Mouse (Mus musculus): ENCODE measurements around the gene Dram1. TPM values are rescaled to one million over a fixed set of nuclear protein-coding genes. Genes with fewer than 3 reads are reported as not detected.

The Dram1 gene
- total RNA-seq, 2 experiments from 2014 or later = 11.8 to 19.0 TPM

- ATAC-seq (replicated peaks; ENCODE audit: low FRiP score, poor library complexity, severe bottlenecking) = no peak
Observed at GRCm38 (mm10) chr10:88356114-88356982, 22.5 kb downstream of the Dram1 start.

- ATAC-seq (replicated peaks; ENCODE audit: low FRiP score, poor library complexity, severe bottlenecking) = no peak
Observed at GRCm38 (mm10) chr10:88354599-88354998, 24.3 kb downstream of the Dram1 start.

GRCm38 (mm10) chr10:88352549-88352948, 26.3 kb downstream of the Dram1 start:
- no peak for ATAC-seq (replicated peaks; ENCODE audit: low FRiP score, poor library complexity, severe bottlenecking)

- ATAC-seq (replicated peaks; ENCODE audit: low FRiP score, poor library complexity, severe bottlenecking) = no peak
Observed at GRCm38 (mm10) chr10:88351411-88352103, 27.3 kb downstream of the Dram1 start.

DNA sequence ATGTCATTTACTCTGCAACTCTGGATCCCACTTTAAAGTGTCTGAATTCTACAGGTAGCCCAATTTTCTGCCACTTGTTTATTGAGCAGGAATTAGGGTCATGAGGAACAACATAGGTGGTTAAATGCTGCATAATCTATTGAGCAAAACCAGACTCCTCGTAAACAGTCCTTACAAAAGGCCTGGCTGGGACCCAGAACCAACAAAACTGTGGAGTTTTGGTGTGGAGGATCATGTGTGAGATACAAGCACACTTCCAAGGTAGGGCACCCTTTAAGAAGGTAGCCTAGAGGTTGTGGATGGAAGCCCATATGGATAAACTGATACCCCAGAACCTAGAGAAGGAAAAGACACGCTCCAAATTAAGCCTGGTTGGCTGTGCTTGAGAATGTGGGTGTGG, 28.2 kb downstream of the Dram1 start:
- no peak for ATAC-seq (replicated peaks; ENCODE audit: low FRiP score, poor library complexity, severe bottlenecking)

- no peak for ATAC-seq (replicated peaks; ENCODE audit: low FRiP score, poor library complexity, severe bottlenecking)
Observed at GRCm38 (mm10) chr10:88349800-88350199, 29.1 kb downstream of the Dram1 start.

- ATAC-seq (replicated peaks; ENCODE audit: low FRiP score, poor library complexity, severe bottlenecking) = no peak
Observed at GRCm38 (mm10) chr10:88346454-88347245, 32.2 kb downstream of the Dram1 start.

DNA sequence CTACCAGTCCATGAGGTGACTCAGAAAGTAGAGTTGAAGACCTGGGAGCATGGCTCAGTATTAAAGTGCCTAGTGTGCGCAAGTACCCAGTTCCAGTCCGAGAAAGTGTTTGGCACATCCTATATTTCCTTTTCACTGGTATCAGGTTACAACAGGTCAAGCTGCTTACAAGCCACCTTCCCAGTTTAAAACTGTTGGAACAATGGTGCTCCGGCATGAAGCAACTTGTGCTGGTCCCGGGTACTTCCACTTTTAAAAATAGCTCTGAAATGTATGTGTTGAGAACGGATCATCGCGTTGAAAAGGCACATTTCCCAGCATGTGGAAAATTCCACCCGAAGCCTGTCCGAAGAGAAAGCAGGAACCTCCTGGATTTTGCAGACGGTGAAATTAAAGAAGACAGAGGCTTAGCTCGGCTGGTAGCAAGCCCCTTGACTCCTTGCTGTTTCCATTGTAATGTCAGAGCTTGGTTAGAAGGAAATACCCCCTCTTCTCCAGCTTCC, 32.9 kb downstream of the Dram1 start:
- ATAC-seq (replicated peaks; ENCODE audit: low FRiP score, poor library complexity, severe bottlenecking) = no peak

DNA sequence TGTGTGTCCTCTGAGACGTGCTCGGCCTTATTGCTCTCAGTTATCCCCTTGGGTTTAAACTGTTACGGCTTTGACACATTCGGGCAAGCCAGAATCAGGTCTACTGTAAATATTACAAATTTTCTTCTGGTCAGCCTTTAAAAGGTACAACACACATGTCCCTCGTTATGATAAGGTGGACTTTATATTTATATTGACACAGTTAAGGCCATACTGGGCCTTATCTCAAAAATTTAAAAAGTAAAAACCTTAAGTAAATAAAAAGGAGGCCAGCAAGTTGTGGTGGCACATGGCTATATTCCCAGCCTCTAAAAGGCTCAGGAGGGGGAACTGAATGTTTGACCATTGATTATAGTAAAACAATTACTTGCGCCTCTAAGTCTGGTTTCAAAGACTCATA, 37.5 kb downstream of the Dram1 start:
- ATAC-seq (replicated peaks; ENCODE audit: low FRiP score, poor library complexity, severe bottlenecking) = no peak

DNA sequence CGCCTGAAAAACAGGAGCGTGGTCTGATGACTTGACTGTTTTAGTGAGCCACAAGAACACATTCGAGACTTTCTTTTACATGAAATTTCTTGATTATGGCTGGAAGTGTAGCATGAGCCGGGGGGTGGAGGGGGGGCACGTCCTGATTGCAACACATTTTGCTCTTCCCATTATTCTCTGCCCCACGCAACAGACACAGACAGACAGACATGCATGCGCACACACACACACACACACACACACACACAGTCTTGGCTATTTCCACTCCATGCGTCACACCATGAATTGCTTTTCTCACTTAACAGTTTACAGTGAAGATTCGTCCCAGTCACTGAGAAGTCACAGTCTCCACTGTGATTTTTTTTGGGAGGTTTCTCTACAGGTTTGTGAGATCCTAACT, 38.2 kb downstream of the Dram1 start:
- no peak for ATAC-seq (replicated peaks; ENCODE audit: low FRiP score, poor library complexity, severe bottlenecking)

DNA sequence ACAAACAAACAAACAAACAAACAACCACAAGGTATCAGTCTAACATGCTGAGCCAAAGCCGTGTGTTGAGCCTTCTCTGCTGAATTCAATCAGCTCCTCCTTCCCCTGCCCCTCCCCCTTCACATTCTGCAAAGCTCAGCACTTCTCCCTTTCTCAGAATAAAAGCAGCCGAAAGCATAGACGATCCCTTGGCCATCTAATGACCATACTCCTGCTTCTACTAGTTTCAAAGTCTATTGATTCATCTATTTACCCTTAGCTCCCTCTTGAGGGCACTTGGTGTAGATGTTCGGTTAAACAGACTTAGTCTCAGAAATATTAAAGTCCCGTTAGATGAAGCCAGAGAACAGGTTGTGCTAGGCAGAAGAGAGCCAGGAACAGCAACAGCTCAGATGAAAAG, 48.2 kb downstream of the Dram1 start:
- ATAC-seq (replicated peaks; ENCODE audit: low FRiP score, poor library complexity, severe bottlenecking) = no peak

DNA sequence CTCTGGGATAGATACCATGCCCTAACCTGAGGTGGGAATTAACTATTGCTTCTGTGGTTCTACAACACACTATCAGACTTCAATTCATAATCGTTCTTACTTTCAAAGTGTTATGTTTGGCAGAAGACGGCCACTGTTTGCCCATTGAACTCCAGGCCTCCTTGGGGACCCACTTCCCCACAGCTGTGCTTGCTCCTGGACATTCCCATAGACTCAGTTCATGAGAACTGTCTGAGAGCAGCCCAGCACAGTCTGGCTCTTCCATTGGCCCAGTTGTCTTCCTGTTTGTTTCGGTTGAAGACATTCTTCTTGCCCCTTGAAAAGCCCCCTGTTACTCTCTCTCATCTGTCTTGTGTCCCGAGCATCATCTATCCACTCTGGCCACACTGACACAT, 50.8 kb downstream of the Dram1 start:
- ATAC-seq (replicated peaks; ENCODE audit: low FRiP score, poor library complexity, severe bottlenecking) = no peak

DNA sequence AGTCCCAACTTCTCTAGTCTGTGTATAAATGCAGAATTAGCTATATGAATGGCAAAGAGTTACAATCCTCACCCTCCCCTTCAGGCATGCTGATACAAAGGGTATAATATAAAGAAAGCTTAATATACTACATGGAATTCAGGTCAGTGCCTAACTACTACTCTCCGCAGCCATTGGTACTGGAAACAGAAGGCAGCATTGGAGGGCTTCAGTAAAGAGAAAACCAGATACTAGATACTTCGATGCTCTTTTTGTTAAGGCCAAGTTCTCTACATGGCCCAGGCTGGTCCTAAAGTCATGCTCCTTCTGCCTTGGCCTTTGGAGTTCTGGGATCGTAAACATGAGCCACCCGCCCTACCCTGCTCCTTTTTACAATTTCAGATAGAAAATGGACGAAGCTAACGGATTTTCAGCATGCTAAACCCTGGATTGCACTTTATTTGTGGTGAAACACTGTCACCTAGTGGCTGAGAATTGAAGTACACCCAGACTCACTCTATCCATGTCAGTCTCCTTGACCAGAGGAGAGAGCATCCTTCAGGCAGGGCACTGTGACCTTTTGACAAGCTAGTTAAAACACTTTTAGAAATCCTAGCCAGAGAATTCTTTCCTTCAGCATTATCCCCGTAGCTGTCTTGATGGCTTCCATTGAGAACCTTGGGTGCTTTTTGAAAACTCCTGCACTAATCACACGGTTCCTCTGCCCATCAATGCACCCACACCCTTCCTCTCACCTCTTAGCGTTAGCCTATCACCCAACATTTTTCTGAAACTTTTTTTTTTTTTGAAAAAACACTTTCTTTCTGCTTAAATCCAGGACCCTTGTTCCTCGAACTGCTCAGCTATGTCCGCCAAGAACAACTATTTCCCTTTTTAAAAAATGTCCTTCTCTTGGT, 51.5 kb downstream of the Dram1 start:
- peak; percentile 82 for ATAC-seq (replicated peaks; ENCODE audit: low FRiP score, poor library complexity, severe bottlenecking)

GRCm38 (mm10) chr10:88321739-88322138, 57.1 kb downstream of the Dram1 start:
- ATAC-seq (replicated peaks; ENCODE audit: low FRiP score, poor library complexity, severe bottlenecking) = no peak

- ATAC-seq (replicated peaks; ENCODE audit: low FRiP score, poor library complexity, severe bottlenecking) = no peak
Observed at GRCm38 (mm10) chr10:88320714-88321416, 58.0 kb downstream of the Dram1 start.

DNA sequence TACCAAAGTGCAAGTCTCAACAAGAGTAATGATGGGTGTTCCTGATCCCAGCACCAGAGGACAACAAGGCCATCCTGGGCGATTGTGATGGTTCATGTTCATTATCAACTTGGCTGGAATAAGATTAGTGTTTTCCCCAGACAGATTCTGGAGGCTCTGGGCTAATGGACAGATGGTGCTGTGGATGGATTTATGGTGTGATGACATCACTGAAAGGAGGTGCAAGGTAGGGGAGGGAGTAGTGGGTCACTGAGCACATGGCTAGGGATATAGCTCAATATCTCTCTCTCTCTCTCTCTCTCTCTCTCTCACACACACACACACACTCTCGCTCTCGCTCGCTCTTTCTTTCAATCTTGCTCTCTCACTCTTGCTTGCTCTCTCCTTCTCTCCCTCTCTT, 60.7 kb downstream of the Dram1 start:
- ATAC-seq (replicated peaks; ENCODE audit: low FRiP score, poor library complexity, severe bottlenecking) = no peak

GRCm38 (mm10) chr10:88317151-88317550, 61.7 kb downstream of the Dram1 start:
- ATAC-seq (replicated peaks; ENCODE audit: low FRiP score, poor library complexity, severe bottlenecking) = no peak

- ATAC-seq (replicated peaks; ENCODE audit: low FRiP score, poor library complexity, severe bottlenecking) = no peak
Observed at GRCm38 (mm10) chr10:88314841-88315240, 64.0 kb downstream of the Dram1 start.

GRCm38 (mm10) chr10:88309851-88310250, 69.0 kb downstream of the Dram1 start:
- no peak for ATAC-seq (replicated peaks; ENCODE audit: low FRiP score, poor library complexity, severe bottlenecking)
